Mouse (Mus musculus) small intestine, adult 2 months (tissue): ENCODE measurements around the gene Mrpl30.

Source experiments
- CTCF ChIP-seq: fragments of 200-500 bp; IDR thresholded peaks from 2 replicates; pipeline ENCODE4 v1.5.1; 2012; ENCODE audit warnings: low read depth, mild to moderate bottlenecking, control low read depth, inconsistent platforms, low read length, moderate library complexity, mixed read lengths; ENCODE audit not compliant: insufficient replicate concordance, insufficient read length; ENCODE audit errors: extremely low read depth
- POLR2A ChIP-seq: fragments of 200-500 bp; IDR thresholded peaks from 2 replicates; pipeline ENCODE4 v1.6.1; 2012; ENCODE audit warnings: low read depth, mild to moderate bottlenecking, control low read depth, inconsistent platforms, low read length, moderate library complexity

GRCm38 (mm10) chr1:37894606-37895005 lies 4.3 kb downstream of the Mrpl30 start:
- TF ChIP-seq CTCF (no peak), POLR2A (no peak)
